Mouse (Mus musculus) hindbrain, embryonic 12.5 days (tissue): Measurements from ENCODE around the gene Nop14. TPM values are rescaled to one million over a fixed set of nuclear protein-coding genes. Genes with fewer than 3 reads are reported as not detected.
A peak's percentile ranks its signal among the peaks of the same experiment; 100 is the strongest.

ENCODE experiments used
- ATAC-seq: fragments of 200-750 bp; cut with Nextera tagmentation; 2 replicates; pipeline ENCODE4 v1.8.0; 2017; ENCODE audit warnings: moderate TSS enrichment; ENCODE audit not compliant: low FRiP score
- H3K27ac ChIP-seq: fragments of 300-500 bp; sonication (generic); 2 replicates; pipeline ENCODE4 v1.5.1; 2016; ENCODE audit warnings: mild to moderate bottlenecking
- H3K27me3 ChIP-seq: fragments of 300-500 bp; sonication (generic); 2 replicates; pipeline ENCODE4 v1.6.1; 2016; ENCODE audit warnings: mild to moderate bottlenecking
- H3K36me3 ChIP-seq: fragments of 300-500 bp; sonication (generic); 2 replicates; pipeline ENCODE4 v1.6.1; 2016; ENCODE audit warnings: mild to moderate bottlenecking
- H3K4me1 ChIP-seq: fragments of 300-500 bp; sonication (generic); 2 replicates; pipeline ENCODE4 v1.6.1; 2016
- H3K4me2 ChIP-seq: fragments of 300-500 bp; sonication (generic); replicated peaks from 2 replicates; pipeline ENCODE4 v1.6.1; 2016; ENCODE audit warnings: mild to moderate bottlenecking
- H3K4me3 ChIP-seq: fragments of 300-500 bp; sonication (generic); 2 replicates; pipeline ENCODE4 v1.5.1; 2016; ENCODE audit warnings: mild to moderate bottlenecking
- H3K9ac ChIP-seq: fragments of 300-500 bp; sonication (generic); 2 replicates; pipeline ENCODE4 v1.6.1; 2016; ENCODE audit warnings: mild to moderate bottlenecking, moderate library complexity
- H3K9me3 ChIP-seq: fragments of 300-500 bp; sonication (generic); replicated peaks from 2 replicates; pipeline ENCODE4 v1.6.1; 2016; ENCODE audit warnings: mild to moderate bottlenecking
- WGBS: fragments of 180-500 bp; shearing (Covaris S2); methylation state at CpG from one replicate; pipeline ENCODE4 v1.1.7; 2016; 5-methylcytosine and 5-hydroxymethylcytosine counted together
- polyA plus RNA-seq: library from polyadenylated mRNA; unstranded; fragments of >200 nt; fragmentation: Nextera tagmentation; extraction: Ambion mirVana; gene quantifications from 2 replicates; pipeline ENCODE4 v1.2.1, GENCODE M21; 2016

Gene Nop14
- polyA plus RNA-seq, 1 experiment from 2014 or later: 25.1 TPM

DNA sequence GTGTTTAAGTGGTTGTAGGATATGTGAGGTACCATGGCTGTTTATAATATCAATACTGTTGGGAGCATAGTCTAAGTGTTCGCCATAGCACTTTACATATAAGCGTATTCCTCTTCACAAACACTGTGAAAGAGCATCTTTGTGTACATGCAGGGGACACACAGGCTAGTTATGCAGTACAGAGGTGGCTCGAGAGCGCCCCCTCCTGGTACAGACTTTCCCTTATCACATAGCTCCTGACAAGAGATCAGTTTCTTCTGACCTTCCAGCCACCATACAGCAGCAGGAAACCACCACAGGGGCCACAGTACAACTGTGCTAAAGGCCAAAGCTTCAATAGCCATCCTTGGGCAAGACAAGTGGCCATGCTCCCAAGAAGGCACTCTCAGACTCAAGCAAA, 12.4 kb downstream of the Nop14 start:
- no peak overlapping the region for H3K9ac ChIP-seq
- H3K4me2 ChIP-seq: no peak overlapping the region
- 52% methylated on average over 4 of the region's 4 CpGs for WGBS
- no peak overlapping the region for H3K27ac ChIP-seq
- no peaks in the 10 kb centered on the region for H3K27me3 ChIP-seq
- H3K36me3 ChIP-seq: peaks cover 92% of the 10 kb centered on the region
- no peak for ATAC-seq
- H3K4me3 ChIP-seq: no peak overlapping the region
- H3K9me3 ChIP-seq: no peaks in the 10 kb centered on the region
- H3K4me1 ChIP-seq: no peaks in the 10 kb centered on the region

DNA sequence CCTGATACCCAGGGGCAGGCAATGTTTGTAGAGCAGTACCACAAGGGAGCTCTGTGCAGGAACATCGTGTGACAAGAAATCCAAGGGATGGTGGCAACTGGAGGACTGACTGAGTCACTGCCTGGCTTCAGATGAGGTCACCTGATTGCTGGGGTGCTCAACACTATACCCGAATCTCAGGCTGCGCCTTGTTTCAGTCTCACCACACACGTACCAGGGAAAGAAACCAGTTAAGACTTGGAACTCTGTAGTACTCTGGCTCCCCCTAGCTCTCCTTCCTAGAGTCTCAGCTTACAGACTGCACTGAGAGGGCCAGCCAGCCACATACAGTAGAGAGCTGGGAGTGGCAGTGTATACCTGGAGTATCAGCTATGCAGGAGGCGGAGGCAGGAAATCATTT, 17.0 kb downstream of the Nop14 start:
- Histone ChIP-seq H3K9ac (no peak overlapping the region), H3K4me1 (no peaks in the 10 kb centered on the region), H3K4me2 (no peak overlapping the region), H3K27me3 (no peaks in the 10 kb centered on the region), H3K27ac (no peak overlapping the region), H3K9me3 (no peaks in the 10 kb centered on the region), H3K4me3 (no peak overlapping the region), H3K36me3 (peaks cover 87% of the 10 kb centered on the region)
- 68% methylated on average over 5 of the region's 5 CpGs for WGBS
- 0 out of 2 replicates have a peak, but pooled peaks have one; percentile 32 for ATAC-seq

DNA sequence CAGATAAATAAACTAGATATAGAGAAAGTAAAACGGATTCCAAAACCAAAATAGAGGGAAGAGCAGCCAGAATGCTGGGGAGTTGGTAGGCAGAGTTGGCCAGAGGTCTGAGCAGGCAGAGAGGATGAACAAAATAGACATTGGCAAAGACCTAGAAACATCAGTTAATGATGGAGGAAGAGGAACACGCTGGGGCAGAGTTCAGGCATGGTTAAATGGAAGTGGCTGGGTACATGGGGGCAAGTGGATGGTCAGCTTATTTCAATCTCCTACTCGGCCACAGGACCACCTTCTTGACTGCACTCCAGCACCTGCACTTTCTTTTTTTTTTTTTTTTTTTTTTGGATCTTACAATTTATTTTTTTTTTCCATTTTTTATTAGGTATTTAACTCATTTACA, 18.0 kb downstream of the Nop14 start:
- WGBS: 83% methylated on average over 3 of the region's 3 CpGs
- Histone ChIP-seq H3K27me3 (no peaks in the 10 kb centered on the region), H3K4me2 (no peak overlapping the region), H3K9ac (no peak overlapping the region), H3K9me3 (no peaks in the 10 kb centered on the region), H3K4me1 (peaks cover 4% of the 10 kb centered on the region; the same call in 1 of the 2 replicates), H3K4me3 (no peak overlapping the region), H3K36me3 (peaks cover 83% of the 10 kb centered on the region), H3K27ac (no peak overlapping the region)
- ATAC-seq: no peak

DNA sequence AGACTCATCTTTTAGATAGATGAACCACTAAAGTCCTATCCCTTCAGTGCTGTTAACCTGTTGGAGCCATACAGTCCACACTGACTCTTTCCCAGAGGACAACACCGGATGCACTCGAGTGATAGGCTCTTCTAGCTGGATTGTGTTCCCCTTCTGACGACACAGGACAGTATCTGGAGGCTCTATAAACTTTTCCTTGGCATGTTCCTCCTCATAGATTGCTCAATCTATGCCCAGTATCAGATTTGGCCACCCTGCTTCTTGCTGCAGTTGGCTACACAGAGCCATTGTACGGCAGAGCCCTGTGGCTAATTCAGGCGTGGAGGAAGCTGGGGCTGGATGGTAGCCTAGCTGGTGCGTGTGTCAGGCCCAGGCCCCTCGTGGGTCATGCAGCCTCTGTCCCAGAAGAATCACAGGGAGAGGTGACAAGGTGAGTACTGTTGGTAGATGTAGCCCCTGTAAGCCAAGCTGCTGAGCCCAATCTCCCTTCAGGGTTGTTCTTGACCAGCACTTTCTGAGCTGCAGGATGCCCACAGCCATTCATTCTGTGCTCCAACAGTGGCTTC, 22.3 kb downstream of the Nop14 start:
- Histone ChIP-seq H3K36me3 (peaks cover 68% of the 10 kb centered on the region), H3K9ac (peak overlapping the region; percentile 65; the same call in 1 of the 2 replicates), H3K4me2 (peak overlapping the region; percentile 62; the same call in 1 of the 2 replicates), H3K9me3 (no peaks in the 10 kb centered on the region), H3K4me1 (peaks cover 16% of the 10 kb centered on the region), H3K4me3 (peak overlapping the region; percentile 55; the same call in 1 of the 2 replicates), H3K27me3 (no peaks in the 10 kb centered on the region), H3K27ac (no peak overlapping the region)
- WGBS: 88% methylated on average over 7 of the region's 7 CpGs
- ATAC-seq: no peak

DNA sequence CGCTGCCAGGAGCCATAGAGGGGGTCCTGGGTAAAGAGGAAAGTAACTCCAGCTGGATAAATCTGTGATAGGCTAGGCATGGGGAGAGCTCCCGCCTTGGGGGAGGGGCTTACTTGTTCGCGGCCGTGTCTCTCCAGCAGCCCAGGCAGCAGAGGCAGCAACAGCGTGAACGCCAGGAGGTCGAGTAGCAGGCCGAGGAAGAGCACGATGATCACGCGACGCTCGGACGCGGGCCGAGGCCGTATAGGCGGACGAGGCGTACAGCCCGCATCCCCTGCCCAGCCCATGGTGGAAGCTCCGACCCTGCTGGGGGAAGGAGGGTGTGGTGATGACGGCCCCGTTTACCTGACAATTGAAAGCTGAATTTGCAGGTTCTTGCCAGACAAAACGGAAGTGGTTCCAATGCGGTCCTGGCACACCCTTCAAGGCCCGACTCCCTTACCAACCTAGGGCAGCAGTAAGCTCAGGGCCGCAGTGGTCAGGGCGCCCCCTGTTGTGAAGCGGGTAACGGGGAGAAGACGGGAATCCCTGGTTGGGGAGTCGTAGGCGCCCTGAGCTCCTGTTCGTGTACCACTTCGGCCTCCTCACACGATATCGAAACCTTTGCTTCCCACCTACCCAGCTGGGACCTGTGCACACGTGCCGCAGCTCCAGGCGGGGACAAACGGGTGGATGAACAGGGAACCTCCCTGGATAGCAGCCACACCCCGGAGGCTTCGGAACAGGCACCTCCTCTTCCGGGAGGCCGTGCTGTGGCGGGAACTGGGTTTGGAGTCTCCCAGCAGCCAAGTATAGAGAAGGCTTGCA, 23.3 kb downstream of the Nop14 start, which contains the start of gene Mfsd10:
TSS of gene Mfsd10 (minus strand) at position 732 of the 807 bp plus-strand sequence.
- H3K27me3 ChIP-seq: no peaks in the 10 kb centered on the region
- H3K4me1 ChIP-seq: peaks cover 16% of the 10 kb centered on the region
- peak within 1 kb of the TSS; percentile 72 for H3K27ac ChIP-seq
- WGBS: under 1% methylated on average over 48 of the region's 48 CpGs
- peak within 1 kb of the TSS; percentile 55 for H3K4me3 ChIP-seq
- H3K36me3 ChIP-seq: peaks cover 74% of the 10 kb centered on the region
- peak within 1 kb of the TSS; percentile 62 for H3K4me2 ChIP-seq
- no peaks in the 10 kb centered on the region for H3K9me3 ChIP-seq
- H3K9ac ChIP-seq: peak within 1 kb of the TSS; percentile 65
- ATAC-seq: peak; percentile 91

DNA sequence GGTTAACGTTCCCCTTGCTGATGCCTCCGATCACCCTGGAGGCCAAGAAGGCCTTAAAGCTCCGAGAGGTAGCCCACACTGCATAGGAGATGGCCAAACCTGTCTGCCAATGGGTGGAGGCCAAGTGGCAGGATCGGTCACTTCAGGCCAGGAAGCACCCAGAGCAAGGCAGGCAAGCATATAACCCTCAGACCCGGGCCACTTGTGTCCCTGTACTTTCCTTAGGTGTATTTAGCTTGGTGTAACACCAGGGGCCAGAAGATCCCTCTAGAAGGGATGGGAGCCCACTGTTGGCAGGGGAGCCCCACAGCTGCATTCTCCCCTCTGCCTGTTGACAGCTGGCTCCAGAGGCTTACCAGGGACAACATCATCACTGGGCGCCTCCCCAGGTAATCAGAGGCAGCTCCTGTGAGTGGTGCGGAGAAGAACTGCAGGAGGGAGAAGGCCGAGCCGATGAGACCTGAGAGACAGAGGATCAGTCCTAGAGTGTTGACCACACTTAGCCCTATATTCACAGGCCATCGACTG, 24.2 kb downstream of the Nop14 start:
- 67% methylated on average over 10 of the region's 10 CpGs for WGBS
- peak overlapping the region; percentile 55 for H3K4me3 ChIP-seq

DNA sequence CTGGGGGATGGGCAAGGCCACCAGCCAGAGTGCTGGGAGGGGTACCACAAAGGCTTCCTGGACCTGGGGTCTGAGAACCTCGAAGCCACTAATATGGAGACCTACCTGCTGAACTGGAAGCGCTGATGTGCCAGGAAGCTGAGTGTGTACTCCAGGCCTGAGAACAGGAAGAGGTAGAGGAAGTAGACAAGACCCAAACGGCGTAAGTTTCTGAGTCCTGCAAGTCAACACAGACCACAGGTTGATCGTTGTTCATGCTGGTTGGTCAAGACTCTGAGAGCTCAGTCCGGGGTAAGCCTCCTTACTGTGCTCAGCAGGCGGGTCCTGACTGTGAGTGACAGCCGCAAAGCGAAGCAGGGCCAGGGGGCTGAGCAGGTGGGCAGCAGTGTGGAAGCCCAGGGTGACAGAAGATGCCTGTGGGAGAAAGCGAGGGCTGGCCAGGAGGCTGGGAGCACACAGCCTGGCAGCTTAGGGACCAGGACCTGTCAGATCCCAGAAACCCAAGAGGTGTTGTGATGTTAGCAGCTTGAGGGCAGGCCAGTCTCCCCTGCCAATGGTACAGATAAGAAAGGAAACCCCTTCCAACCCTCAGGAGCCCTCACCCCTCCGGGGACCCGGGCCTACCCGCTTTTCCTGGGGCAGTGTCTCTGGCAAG, 25.1 kb downstream of the Nop14 start:
- H3K4me3 ChIP-seq: no peak overlapping the region
- H3K4me1 ChIP-seq: peaks cover 16% of the 10 kb centered on the region
- H3K9me3 ChIP-seq: no peaks in the 10 kb centered on the region
- H3K4me2 ChIP-seq: no peak overlapping the region
- H3K27ac ChIP-seq: no peak overlapping the region
- 94% methylated on average over 13 of the region's 13 CpGs for WGBS
- ATAC-seq: no peak
- no peak overlapping the region for H3K9ac ChIP-seq
- H3K27me3 ChIP-seq: no peaks in the 10 kb centered on the region
- H3K36me3 ChIP-seq: peaks cover 74% of the 10 kb centered on the region

More for the DNA sequence above, 24.2 kb downstream of the Nop14 start:
- ATAC-seq: no peak
- Histone ChIP-seq H3K27me3 (no peaks in the 10 kb centered on the region), H3K9ac (peak overlapping the region; percentile 33; the same call in 1 of the 2 replicates), H3K36me3 (peaks cover 74% of the 10 kb centered on the region), H3K27ac (no peak overlapping the region), H3K9me3 (no peaks in the 10 kb centered on the region), H3K4me1 (peaks cover 16% of the 10 kb centered on the region), H3K4me2 (peak overlapping the region; percentile 62)

DNA sequence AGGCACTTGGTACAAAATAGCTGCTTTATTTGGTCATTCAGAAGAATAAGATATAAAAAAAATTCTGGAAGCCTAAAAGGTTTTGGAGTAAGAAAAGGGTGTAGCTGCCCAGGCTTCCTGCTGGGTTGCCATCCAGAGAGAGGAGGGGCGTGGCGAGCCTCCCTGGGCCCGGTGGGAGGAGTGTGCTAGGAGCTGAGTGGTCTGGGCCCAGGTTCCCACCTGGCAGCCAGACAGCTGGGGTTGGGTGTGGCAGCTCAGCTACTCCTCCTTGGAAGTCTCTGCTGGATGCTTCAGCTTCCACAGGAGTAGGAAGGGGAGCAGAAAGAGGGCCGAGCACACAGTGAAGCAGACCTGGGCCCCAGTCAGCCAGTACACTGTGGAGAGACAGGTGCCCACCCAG, 26.3 kb downstream of the Nop14 start:
- 77% methylated on average over 4 of the region's 4 CpGs for WGBS
- no peaks in the 10 kb centered on the region for H3K9me3 ChIP-seq

DNA sequence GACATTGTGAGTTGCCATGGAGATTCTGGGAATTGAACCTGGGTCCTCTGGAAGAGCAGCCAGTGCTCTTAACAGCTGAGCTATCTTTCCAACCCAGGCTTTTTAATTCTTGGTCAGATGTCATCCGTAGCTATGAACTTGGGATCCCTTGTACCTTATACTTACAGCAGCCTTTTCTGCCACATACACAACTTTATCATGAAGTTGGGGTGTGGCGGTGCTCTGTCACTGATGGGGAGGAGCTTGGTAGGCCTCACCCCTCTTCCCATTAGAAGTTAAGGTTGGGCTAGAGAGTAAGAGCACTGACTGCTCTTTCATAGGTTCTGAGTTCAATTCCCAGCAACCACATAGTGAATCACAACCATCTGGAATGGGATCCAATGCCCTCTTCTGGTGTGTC, 27.0 kb downstream of the Nop14 start:
- no peak overlapping the region for H3K4me3 ChIP-seq
- no peak for ATAC-seq
- H3K36me3 ChIP-seq: peaks cover 74% of the 10 kb centered on the region
- H3K27me3 ChIP-seq: no peaks in the 10 kb centered on the region
- no peak overlapping the region for H3K9ac ChIP-seq
- peaks cover 16% of the 10 kb centered on the region for H3K4me1 ChIP-seq
- H3K9me3 ChIP-seq: no peaks in the 10 kb centered on the region
- H3K4me2 ChIP-seq: no peak overlapping the region
- 97% methylated on average over 2 of the region's 2 CpGs for WGBS
- no peak overlapping the region for H3K27ac ChIP-seq

More for the DNA sequence above, 26.3 kb downstream of the Nop14 start:
- no peaks in the 10 kb centered on the region for H3K27me3 ChIP-seq
- ATAC-seq: no peak
- H3K9ac ChIP-seq: 0 out of 2 replicates have a peak overlapping the region, but pooled peaks have one; percentile 14
- H3K4me3 ChIP-seq: no peak overlapping the region
- H3K36me3 ChIP-seq: peaks cover 74% of the 10 kb centered on the region
- no peak overlapping the region for H3K4me2 ChIP-seq
- H3K27ac ChIP-seq: no peak overlapping the region
- peaks cover 16% of the 10 kb centered on the region for H3K4me1 ChIP-seq

DNA sequence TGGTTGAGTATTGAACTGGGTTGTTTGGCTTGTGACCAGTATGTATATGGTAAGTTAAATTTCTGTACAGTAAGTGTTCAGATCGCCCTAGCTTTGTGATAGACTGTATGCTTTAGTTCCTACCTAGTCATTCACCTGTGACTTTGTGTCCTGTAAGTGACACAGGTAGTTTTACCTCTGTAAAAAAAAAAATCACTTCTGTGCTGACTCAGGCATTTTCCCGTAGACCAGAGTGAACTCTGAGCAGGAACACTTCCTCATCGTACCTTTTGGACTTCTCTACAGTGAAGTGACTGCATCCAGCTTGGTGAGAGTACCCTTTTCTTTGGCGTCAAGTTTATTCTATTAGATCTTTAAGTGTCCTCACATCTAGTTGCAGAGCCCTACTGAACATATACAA, 50.0 kb downstream of the Nop14 start:
- WGBS: 93% methylated on average over 4 of the region's 4 CpGs
- no peaks in the 10 kb centered on the region for H3K27me3 ChIP-seq
- no peaks in the 10 kb centered on the region for H3K9me3 ChIP-seq
- no peak overlapping the region for H3K27ac ChIP-seq
- H3K4me2 ChIP-seq: no peak overlapping the region
- peaks cover 69% of the 10 kb centered on the region for H3K36me3 ChIP-seq
- no peak for ATAC-seq
- no peak overlapping the region for H3K4me3 ChIP-seq
- H3K4me1 ChIP-seq: no peaks in the 10 kb centered on the region
- no peak overlapping the region for H3K9ac ChIP-seq

DNA sequence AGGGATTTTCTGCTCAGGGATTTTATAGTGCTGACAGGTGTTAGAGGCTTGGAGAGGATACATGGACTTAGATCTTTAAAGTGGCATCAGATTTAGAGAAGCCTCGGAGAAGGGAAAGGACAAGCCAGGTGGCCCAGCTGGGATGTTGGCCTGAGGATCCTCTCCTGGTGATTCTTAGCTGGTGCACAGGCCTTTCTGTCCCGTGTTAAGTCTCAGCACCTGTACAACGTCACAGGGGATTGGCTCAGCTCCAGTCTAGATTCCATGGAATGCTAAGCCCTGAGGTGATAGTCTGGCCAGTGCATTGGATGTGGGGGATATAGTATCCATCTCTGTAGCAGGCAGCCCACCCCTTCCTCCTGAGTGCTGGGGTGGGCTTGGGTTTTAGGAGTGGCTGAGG, 51.7 kb downstream of the Nop14 start:
- 85% methylated on average over 3 of the region's 3 CpGs for WGBS
- Histone ChIP-seq H3K9me3 (no peaks in the 10 kb centered on the region), H3K4me3 (no peak overlapping the region), H3K4me2 (no peak overlapping the region), H3K4me1 (no peaks in the 10 kb centered on the region), H3K27me3 (no peaks in the 10 kb centered on the region), H3K36me3 (peaks cover 60% of the 10 kb centered on the region), H3K9ac (no peak overlapping the region), H3K27ac (no peak overlapping the region)
- ATAC-seq: no peak
